Mouse (Mus musculus) embryonic facial prominence, embryonic 11.5 days (tissue): ENCODE measurements around the gene Nms. TPM values are rescaled to one million over a fixed set of nuclear protein-coding genes. Genes with fewer than 3 reads are reported as not detected.

ENCODE experiments used
- polyA plus RNA-seq: library from polyadenylated mRNA; unstranded; fragments of >200 nt; fragmentation: Nextera tagmentation; extraction: Ambion mirVana; gene quantifications from 2 replicates; pipeline ENCODE4 v1.2.1, GENCODE M21; 2014

The Nms gene
- polyA plus RNA-seq, 1 experiment from 2014 or later = not detected

Other genes with a start within 250 kb of the Nms start
- 2.0 and 2.3 TPM in 2 replicates for gene Lonrf2, start 102.4 kb upstream of the Nms start, polyA plus RNA-seq
- 10.8 and 11.2 TPM in 2 replicates for gene Chst10, start 41.0 kb upstream of the Nms start, polyA plus RNA-seq
- 152 and 168 TPM in 2 replicates for gene Pdcl3, start 46.5 kb downstream of the Nms start, polyA plus RNA-seq